Mouse (Mus musculus): Measurements from ENCODE around the gene Bckdk.

The Bckdk gene

DNA sequence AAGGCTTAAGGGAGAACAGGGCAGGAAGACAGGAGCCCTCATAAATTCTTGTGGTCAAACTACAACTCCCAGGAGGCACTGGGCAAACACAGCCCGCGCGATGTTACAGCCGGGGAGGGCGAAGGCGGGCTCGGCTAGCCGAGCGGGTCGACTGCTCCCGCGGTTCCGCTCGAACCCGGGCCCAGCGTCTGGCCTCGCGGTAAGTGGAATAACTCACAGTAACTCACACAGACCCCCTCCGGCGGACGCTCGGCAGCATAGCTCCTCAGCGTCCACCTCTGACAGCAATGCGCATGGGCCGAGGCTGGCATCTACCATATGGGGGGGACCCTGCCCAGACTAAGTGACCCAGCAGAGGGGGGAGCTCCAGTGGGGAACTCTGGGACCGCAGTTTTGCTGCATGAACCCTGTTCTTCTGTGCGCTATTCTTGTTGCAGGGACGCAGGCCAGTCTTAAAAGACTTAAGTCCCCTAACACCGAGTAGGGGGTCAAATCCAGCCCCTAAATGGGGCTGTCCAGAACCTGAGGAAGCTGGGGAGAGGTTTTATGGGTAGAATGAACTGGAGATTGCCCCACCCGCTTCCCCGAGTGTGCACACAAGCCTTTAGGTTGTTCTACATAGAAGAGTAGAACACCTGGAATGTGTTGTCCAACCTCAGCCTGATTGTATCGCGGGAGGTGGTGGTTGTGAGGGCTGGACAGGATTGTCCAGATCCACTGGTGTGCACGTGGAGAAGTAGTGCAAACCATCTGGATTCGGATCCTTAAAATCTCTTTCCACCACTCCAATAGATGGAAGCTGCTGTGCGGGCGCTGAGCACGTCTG is at the start of gene Bckdk:
TSS of gene Bckdk (plus strand) at position 112 of the 826 bp plus-strand sequence.
- in situ Hi-C loops (cut with MseI, MboI), result no loop called here

DNA sequence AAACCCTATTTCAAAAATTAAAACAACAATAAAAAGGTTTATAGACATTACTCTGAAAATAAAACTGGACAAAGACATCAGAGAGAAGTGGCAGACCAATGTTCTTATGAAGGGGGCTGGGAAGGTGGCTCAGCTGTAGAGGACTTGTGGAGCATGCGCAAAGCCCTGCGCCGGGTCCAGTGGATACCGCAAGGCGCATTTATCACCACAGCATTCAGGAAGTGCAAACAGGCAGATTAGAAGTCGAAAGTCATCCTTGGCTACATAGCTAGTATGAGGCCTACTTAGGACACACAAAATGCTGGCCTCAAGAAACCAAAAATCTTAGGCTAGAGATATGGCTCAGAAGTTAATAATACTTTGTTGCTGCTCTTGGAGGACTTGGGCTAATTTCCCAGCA is 45.6 kb upstream of the Bckdk start:
- in situ Hi-C loops (cut with MseI, MboI), result no loop called here

DNA sequence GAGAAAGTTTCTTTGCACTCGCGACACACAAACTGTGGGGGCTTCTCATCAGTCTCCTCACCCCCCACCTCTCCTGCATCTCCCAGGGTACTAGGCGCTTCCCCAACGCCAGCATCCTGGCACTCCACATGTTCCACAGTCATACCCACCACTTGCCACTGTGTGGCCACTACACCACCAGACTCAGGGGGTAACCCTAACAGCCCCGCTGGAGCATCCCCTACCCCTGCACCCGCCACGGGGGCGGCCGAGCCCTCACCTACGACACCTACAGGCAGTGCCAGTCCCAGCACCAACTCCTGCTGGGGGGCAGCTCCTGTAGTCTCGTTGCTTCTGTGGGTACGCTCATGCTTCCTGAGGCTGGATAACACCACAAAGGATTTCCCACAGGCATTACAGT is 37.4 kb upstream of the Bckdk start:
- in situ Hi-C loops (cut with MseI, MboI), result no loop called here

DNA sequence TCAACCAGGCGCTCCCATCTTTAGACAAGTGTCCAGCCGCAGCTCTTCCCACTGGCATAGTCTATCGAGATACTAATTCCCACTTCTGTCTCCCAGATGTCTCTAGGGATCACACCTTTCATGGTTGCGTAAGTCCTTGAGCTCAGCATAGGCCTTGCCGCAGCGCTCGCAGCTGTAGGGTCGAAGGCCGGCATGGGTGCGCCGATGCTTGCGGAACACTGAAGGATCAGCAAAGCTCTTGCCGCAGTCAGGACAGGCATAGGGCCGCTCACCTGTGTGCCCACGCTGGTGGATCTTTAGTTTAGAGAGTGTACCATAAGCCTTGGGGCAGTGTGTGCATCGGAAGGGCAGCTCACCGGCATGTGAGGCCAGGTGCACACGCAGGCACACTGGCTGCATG is 36.2 kb upstream of the Bckdk start:
- in situ Hi-C loops (cut with MseI, MboI), result no loop called here

DNA sequence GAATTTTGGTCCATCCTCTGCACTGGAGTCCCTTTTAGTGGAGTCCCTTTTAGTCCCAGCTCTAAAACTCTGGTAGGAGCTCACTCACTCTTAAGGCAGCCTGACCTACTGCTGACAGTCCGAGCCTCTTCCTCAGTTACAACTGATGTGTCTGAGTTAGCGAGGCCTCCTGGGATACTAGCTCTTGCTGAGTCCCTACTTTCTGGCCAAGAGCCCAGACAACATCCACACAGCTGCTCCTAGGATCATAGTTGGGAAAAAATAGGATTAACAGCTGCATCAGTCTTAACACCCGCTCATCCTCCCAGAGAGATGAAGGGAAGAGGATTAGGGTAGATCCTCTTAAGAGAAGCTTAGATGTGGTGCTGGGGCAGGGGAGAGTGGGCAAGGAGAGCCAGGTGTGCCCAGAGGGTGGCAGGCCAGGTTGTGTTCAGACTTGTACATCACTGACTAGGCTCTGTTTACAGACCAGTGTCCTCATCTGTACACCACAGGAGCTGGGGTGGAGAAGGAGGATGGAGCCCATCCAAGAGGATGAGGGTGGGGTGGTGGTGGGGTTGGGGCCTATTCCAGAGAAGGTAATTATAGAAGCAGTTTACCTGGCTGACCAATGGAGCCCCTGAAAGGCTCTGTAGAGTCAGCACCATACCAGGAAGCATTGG is 34.6 kb upstream of the Bckdk start:
- in situ Hi-C loops (cut with MseI, MboI), result no loop called here

DNA sequence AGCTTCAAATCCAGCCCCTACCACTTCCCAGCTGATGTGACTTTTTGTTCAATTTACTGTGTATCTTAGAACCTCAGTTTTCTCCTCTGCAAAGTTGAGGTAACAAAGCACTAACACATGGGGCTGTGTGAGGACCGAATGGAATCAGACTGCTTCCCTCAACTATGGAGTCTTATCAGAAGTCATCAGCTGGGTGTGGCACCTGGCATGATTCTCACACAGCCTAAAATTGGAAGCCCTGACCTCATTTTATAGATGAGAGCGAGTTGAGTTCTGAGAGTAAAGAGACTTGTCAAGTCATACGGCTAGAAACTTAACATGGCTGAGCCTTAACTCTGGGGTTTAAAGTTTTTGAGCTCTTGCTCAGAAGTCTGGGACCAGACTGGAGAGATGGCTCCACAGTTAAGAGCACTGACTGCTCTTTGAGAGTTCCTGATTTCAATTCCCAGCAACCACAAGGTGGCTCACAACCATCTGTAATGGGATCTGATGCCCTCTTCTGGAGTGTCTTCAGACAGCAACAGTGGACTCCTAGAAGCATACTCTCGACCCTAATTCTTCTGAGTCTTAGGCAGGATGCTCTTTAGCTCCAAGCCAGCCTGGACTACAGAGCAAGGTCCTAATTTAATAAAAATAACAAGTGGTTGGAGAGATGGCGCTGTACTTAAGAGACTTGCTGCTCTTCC is 33.6 kb upstream of the Bckdk start:
- in situ Hi-C loops (cut with MseI, MboI), result no loop called here

DNA sequence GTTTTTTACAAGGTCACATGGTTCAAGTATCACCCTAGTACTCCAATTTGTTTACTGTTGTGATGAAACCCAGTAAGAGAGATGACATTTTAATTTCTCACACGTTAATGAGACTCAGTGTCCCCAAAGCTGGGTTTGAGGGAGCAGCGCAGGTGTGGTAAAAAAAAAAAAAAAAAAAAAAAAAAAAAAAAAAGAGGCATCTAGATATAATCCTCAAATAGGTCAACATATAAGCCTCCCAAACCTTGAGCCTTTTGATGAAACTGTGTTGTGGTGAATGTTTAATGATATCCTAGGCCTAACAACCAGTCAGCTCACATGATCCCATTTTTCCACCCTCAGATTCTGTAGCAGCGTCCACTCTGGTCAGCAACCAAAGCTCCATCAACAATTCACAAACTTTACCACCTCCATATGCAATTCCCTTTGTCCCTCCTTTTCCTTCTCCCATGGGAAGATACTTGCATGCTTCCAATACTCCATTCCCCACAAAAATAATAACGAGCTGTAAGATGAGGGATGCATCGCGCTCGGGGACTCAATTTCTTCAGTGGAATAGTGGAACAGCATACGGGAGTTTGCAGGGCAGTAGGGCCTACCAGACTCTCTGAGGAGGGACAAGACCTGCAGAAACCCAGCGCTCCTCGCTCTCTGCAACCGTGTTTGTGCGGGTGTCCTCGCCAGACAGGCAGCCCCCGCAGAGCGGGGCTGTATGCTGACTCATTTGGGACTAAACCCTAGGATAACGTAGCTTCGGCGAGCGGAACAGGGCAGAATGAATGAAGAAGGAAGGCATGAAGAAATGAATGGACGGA is 28.9 kb upstream of the Bckdk start:
- in situ Hi-C loops (cut with MseI, MboI), result no loop called here

DNA sequence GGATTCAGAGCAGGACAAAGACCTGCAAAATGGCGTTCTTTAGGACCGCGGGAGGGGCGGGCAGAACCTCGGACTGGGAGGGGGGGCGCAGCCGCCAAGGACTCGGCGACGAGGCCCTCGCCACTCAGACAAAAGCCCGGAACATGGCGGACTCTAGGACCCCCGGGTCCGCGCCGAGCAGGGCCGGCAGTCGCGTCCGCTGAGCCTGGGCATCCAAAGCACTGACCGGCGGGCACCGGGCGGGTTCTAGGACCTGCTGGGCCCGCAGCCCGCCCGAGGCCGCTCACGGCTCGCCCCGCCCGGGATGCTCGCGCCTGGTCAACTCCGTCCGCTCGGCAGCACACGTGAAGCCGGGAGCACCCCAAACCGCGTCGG is 28.3 kb upstream of the Bckdk start:
- in situ Hi-C loops (cut with MseI, MboI), result no loop called here

DNA sequence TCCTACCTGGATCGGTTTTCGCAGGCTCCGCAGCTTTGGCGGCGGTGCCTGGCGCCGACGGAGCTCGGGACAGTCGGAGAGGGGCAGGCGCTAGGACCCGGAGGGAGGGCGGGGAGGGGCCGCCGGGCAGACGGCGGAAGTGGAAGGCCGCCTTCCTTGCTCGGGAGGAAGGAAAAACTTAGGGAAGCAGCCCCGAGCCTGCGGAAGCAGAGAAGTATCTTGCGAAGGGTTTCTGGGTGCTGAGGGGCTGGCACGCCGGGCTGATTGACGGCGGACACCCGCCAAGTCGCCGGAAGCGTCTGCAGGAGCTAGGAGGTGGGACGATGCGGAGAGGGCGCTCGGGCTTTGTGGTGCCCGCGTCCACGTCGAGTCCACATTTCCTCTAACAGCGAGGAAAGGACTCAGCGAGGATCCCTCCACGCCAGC is 27.8 kb upstream of the Bckdk start, which contains the start of gene Zfp646:
TSS of gene Zfp646 (plus strand) at position 181 of the 426 bp plus-strand sequence.
- in situ Hi-C loops (cut with MseI, MboI), result no loop called here

DNA sequence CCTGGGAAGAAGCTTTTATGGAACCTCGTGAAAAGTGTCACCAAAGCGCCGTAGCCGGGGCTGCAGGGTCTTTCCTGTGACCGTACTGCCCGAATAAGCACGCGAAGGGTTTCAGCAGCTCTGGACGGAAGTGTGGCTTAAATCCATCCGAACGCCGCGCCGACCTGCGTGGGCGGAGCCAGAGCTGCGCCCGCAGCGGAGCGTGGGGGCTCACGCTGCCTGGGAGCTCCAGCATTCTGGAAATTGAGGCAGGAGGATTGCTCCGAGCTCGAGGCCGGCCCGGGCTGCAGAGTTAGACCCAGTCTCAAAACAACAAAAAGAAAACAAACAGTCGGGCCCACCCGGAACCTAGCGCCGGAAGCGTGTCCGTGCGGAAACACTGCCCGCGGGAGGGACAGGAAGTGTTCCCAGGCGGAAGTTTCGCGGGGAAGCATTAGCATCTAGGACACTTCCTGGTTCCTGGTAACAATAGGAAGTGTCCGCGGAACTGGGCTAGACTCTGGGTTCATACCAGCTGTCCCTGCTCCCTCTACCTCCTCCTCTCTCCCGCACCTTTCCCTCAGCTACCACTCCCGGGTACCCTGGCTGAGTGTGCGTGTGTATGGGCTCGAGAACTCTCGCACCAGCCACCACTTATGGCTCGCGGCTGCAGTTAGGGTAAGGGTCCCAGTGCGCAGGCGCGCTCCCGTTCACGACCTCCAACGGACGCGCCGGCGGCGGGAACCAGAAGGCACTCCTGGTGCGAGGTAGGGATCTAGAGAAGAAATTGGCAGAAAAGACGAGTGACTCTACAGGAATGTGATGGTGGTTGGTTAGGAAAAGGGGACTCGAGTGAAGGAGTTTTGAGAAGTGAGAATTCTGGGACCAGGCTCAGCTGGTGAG is 27.2 kb upstream of the Bckdk start, which contains the start of gene Zfp668:
TSS of gene Zfp668 (minus strand) at position 362 of the 882 bp plus-strand sequence.
- in situ Hi-C loops (cut with MseI, MboI), result no loop called here

DNA sequence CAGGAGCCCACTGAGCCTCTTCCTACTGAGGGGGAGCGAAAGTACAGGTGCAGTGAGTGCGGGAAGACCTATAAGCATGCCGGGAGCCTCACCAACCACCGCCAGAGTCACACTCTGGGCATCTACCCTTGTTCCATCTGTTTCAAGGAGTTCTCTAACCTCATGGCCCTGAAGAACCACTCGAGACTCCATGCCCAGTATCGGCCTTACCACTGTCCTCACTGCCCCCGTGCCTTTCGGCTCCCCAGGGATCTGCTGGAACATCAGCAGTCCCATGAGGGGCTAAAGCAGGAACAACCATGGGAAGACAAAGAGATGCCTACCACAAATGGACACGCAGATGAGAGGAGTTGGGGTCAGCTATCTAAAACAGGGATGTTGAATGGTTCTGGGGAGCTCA is 24.6 kb upstream of the Bckdk start:
- in situ Hi-C loops (cut with MseI, MboI), result no loop called here

DNA sequence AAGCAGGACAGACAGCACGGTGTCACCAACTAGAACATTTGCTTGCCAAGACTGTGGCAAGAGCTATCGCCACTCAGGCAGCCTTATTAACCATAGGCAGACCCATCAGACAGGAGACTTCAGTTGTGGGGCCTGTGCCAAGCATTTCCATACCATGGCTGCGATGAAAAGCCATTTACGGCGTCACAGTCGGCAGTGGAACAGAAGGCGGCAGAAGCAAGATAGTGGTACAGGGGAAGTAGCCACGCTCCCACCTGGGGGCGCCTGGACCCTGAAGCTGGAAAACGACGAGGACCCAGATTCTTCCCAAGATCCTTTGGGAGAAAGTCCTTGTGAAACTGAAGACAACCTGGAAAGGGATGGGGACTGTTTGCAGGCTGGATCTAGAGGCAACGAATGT is 23.5 kb upstream of the Bckdk start:
- in situ Hi-C loops (cut with MseI, MboI), result no loop called here

DNA sequence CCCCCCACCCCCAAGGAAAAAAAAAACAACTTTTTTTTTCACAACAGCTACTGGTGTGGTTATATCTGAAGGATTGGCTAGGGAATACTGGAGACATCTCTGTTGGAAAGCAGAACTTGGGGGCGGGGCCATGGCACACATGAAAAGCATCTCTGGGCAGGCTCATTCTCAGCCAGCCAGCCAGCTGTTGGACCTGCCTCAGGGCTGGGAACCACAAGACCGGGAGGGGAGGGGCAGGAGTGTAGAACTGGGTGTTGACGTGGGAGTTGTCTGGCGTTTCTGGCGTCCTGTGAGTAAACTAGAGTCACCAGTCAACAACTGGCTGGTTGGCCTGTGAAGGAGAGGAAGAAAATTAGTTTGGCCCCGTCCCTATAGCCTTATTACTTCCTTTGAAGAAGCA is 17.9 kb upstream of the Bckdk start:
- in situ Hi-C loops (cut with MseI, MboI), result no loop called here

DNA sequence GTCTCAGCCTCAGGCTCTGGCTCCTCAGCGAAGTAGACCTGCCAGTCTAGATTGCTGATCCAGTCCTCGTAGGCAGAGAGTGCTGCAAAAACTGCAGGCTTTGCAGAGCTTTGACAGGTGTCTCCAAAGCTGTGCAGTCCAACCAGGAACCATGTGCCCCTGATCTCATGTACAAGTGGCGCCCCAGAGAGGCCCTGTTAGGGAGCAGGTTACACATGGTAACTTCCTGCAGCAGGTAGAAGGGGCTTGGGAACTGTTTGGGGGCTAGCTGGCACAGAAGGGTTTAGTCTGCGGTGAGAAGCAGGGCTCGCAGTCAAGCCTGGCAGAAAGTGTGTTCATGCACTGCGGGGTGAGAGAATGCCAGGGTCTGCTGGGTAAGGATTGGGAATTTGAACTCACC is 17.3 kb upstream of the Bckdk start:
- in situ Hi-C loops (cut with MseI, MboI), result no loop called here

DNA sequence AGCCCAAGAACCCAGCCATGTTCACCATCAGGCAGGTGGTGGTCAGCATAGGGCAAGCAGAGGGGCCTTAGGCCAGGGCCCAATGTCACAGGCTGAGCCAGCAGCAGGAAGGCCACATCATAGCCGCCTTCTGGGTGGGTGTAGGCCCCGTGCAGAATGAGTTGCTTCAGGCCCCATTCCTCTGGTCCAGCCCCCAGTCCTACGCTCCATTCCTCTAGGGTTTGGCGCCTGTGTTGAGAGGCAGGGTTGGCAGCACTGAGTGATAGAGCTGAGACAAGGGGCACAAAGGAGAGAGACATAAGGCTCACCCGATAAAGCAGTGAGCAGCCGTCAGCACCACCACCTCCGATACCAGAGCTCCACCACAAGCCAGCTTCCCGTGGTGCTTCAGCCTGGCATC is 16.7 kb upstream of the Bckdk start:
- in situ Hi-C loops (cut with MseI, MboI), result no loop called here

DNA sequence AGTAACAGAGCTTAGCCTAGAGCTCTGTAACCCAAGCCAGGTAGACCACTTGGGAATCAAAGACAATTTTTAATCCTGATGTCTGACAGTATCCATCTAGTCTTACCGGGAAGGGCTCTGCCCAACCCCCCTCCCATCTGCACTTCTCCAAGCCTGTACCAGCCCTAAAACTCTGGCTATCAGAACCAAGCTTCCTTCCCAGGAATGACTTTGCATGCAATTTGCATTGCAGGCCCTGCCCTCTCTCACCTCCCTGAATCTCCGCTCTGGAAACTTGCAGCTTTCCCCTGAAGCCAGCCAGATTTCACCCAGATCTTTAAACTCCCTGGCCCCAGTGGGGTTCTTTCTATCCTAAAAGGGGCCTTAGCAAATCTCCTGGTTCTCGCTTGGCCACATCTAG is 16.1 kb upstream of the Bckdk start:
- in situ Hi-C loops (cut with MseI, MboI), result no loop called here

DNA sequence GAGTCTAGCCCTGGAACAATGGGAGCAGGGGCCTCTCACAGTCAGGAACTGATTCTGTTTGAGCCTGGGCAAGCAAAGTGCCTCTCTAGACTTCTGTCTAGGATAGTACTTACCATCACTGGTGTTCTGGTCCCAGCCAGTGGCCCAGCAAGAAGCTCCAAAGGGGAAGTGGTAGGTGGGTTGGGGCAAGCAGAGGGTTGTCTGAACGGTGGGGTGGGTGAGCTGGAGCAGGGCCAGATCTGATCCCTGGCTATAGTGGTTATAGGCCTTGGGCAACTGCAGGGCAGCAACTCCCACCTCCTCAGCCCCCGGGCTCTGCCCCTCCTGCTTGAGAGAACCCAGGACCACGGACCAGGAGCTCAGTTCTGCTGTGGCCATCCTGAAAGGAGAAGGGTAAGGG is 15.1 kb upstream of the Bckdk start:
- in situ Hi-C loops (cut with MseI, MboI), result no loop called here

DNA sequence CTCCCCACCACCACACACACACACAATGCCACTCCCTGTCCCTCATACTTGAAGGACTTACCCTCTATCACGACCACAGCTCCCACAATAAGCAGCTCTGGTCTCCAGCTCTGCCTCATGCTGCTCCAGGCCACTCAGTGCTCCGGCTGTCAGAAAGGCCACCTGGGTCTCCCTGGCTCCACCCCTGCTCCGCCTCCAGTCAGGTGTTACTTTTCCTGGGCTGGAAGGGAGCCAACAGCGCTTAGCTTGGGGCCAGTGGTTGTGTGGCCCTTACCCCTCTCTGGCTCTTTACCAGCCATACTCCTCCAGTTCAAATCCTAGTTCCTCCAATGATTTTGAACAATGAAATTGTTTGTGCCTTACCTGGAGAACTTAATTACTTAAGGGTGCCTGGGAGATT is 13.1 kb upstream of the Bckdk start, which contains the start of gene Prss53:
TSS of gene Prss53 (minus strand) at position 173 of the 400 bp plus-strand sequence.
- in situ Hi-C loops (cut with MseI, MboI), result no loop called here

DNA sequence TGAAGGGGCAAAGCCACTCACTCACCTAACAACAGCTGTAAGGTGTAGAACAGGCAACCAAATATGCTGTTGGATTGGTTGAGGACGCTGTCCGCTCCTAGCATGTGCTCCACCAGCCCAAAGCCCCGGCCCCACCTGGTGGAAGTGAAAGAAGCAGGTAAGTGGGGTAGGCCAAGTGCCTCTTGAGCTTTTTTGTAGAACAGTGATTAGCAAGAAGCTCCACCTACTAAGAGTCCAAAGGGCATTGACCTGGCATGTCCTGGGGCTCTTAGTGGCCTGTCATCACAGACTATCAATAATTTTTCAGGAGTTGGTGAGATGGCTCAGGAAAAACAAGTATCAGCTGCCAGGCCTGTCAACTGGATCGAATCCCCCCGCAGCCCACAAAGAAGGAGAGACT is 9.4 kb upstream of the Bckdk start:
- in situ Hi-C loops (cut with MseI, MboI), result no loop called here

DNA sequence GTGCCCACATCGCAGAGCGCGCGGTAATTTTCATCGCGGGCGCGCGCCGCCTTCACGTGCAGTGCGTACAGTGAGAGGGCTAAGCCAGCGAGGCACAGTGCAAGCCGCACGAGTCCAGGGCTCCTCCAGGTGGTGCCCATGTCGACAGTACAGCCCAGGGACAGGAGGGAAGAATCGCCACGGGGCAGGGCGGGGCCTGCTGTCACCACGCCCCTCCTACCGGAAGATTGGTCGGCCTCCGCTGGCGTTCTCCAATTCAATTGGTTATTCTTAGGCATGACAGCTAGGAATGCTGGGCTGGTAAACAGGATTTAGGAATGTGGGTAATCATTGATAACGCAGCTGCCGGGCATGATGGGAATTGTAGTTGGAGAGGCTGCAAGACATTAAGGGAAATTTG is 8.4 kb upstream of the Bckdk start, which contains the start of the genes Gm21974 and Vkorc1:
TSS of gene Gm21974 (minus strand) at position 13 of the 400 bp plus-strand sequence.
TSS of gene Vkorc1 (minus strand) at position 176 of the 400 bp plus-strand sequence.
- in situ Hi-C loops (cut with MseI, MboI), result no loop called here

Data from mouse trophoblast stem cell (cell line).